Mouse (Mus musculus): Measurements from ENCODE around the gene Vdac1.

- TF ChIP-seq EP300 (IDR thresholded peaks at IDR 0.05; ENCODE audit: low read depth) (no peak), CTCF (IDR thresholded peaks at IDR 0.05; ENCODE audit: low read depth) (no peak)
Measured at GRCm38 (mm10) chr11:52361287-52361921, 744 bp downstream of the Vdac1 start.

Measured in liver, embryonic 14.5 days (tissue).